Mouse (Mus musculus): ENCODE results near the gene Tnfsf11.

DNA sequence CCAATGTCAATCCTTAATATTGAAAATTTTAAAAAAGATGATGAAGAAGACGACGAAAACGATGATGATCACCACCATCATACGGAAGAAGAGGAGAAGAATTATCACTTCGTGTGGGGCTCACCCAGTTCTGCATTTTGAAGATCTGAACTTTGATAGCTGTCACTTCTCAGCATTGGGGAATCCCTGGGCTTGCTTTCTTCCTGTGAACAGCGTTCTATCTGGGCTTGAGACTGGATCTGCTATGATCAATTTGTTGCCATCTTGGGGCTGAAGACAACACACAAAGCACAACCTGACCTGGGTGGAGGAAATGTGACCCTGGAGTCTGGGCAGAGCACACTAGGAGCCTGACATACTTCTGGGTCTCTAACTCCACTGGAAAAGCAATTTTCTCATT lies 43.0 kb downstream of the Tnfsf11 start:
- TF ChIP-seq CTCF (IDR thresholded peaks at IDR 0.05; ENCODE audit: borderline replicate concordance, extremely low read depth, insufficient read depth, insufficient read length) (no peak), POLR2A (IDR thresholded peaks at IDR 0.05; ENCODE audit: borderline replicate concordance, extremely low read depth, insufficient read depth, insufficient read length, poor library complexity, severe bottlenecking) (no peak)

All from brain, embryonic 14.5 days (tissue).